Mouse (Mus musculus) myocyte (in vitro differentiated cells): ENCODE data around the gene Cd59a. TPM values are rescaled to one million over a fixed set of nuclear protein-coding genes. Genes with fewer than 3 reads are reported as not detected.
"Not testable (repeated sequence)": the region's sequence is repeated elsewhere in the genome, so short reads cannot be mapped to it uniquely, and the experiment has no call there.

Experiments used
- H3K27me3 ChIP-seq: one replicate; pipeline ENCODE4 v1.6.1; 2011; ENCODE audit not compliant: control insufficient read depth, insufficient read depth, insufficient read length
- H3K36me3 ChIP-seq: one replicate; pipeline ENCODE4 v1.6.1; 2011; ENCODE audit not compliant: control insufficient read depth, insufficient read depth
- H3K4me2 ChIP-seq: one replicate; pipeline ENCODE4 v1.6.1; 2011; ENCODE audit warnings: low read depth, control low read depth
- H3K4me3 ChIP-seq: one replicate; pipeline ENCODE4 v1.5.1; 2011; ENCODE audit warnings: mild to moderate bottlenecking, control low read depth, moderate library complexity
- H3K79me2 ChIP-seq: one replicate; pipeline ENCODE4 v1.6.1; 2011; ENCODE audit not compliant: control insufficient read depth, insufficient read depth
- H3ac ChIP-seq: one replicate; pipeline ENCODE4 v1.6.1; 2011; ENCODE audit not compliant: control insufficient read depth, insufficient read length
- CEBPB ChIP-seq: IDR thresholded peaks from 2 replicates; pipeline ENCODE4 v1.6.1; 2011; ENCODE audit warnings: mild to moderate bottlenecking, moderate library complexity; ENCODE audit not compliant: poor library complexity, insufficient read depth, severe bottlenecking
- E2F4 ChIP-seq: IDR thresholded peaks from one replicate; pipeline ENCODE4 v1.6.1; 2011; ENCODE audit warnings: mild to moderate bottlenecking, control low read depth, moderate library complexity; ENCODE audit not compliant: insufficient read depth
- MAX ChIP-seq: IDR thresholded peaks from one replicate; pipeline ENCODE4 v1.6.1; 2011; ENCODE audit warnings: low read depth, mild to moderate bottlenecking, control low read depth
- MYOD1 ChIP-seq, 3 experiments: IDR thresholded peaks; one replicate each; pipeline ENCODE4 v1.6.1; 2011; ENCODE audit warnings: control low read depth in 2 of 3, low read depth in 2 of 3, mild to moderate bottlenecking in 2 of 3, moderate library complexity in 1 of 3; ENCODE audit not compliant: insufficient read length in 2 of 3, control insufficient read depth in 1 of 3
- MYOG ChIP-seq, 3 experiments: IDR thresholded peaks; one replicate each; pipeline ENCODE4 v1.6.1; 2011; ENCODE audit warnings: control low read depth in 2 of 3, low read depth in 2 of 3, mild to moderate bottlenecking in 2 of 3; ENCODE audit not compliant: insufficient read length in 2 of 3, control insufficient read depth in 1 of 3, insufficient read depth in 1 of 3
- POLR2A ChIP-seq: IDR thresholded peaks from one replicate; pipeline ENCODE4 v1.6.1; 2011; ENCODE audit warnings: low read depth, mild to moderate bottlenecking, control low read depth, moderate library complexity; ENCODE audit not compliant: insufficient read length
- POLR2AphosphoS2 ChIP-seq: IDR thresholded peaks from one replicate; pipeline ENCODE4 v1.6.1; 2011; ENCODE audit warnings: low read depth, control low read depth; ENCODE audit not compliant: insufficient read length
- REST ChIP-seq: IDR thresholded peaks from one replicate; pipeline ENCODE4 v1.6.1; 2011; ENCODE audit warnings: mild to moderate bottlenecking, control low read depth, moderate library complexity; ENCODE audit not compliant: insufficient read depth, insufficient read length
- SRF ChIP-seq: IDR thresholded peaks from one replicate; pipeline ENCODE4 v1.6.1; 2011; ENCODE audit warnings: low read depth; ENCODE audit not compliant: control insufficient read depth, insufficient read length
- TCF12 ChIP-seq: IDR thresholded peaks from one replicate; pipeline ENCODE4 v1.6.1; 2011; ENCODE audit warnings: mild to moderate bottlenecking, control low read depth; ENCODE audit not compliant: poor library complexity, insufficient read depth, severe bottlenecking
- TCF3 ChIP-seq: IDR thresholded peaks from one replicate; pipeline ENCODE4 v1.6.1; 2011; ENCODE audit warnings: low read depth, control low read depth; ENCODE audit not compliant: insufficient read length
- USF1 ChIP-seq: IDR thresholded peaks from one replicate; pipeline ENCODE4 v1.6.1; 2011; ENCODE audit warnings: low read depth, mild to moderate bottlenecking, control low read depth, moderate library complexity
- polyA plus RNA-seq: library from polyadenylated mRNA; unstranded; fragments of >200 nt; fragmentation: generic; extraction: Trizol; gene quantifications from one replicate; pipeline ENCODE4 v1.2.1, GENCODE M21; 2012; ENCODE audit warnings: missing spikeins

The Cd59a gene
- polyA plus RNA-seq, 1 experiment, result 12.5 TPM

DNA sequence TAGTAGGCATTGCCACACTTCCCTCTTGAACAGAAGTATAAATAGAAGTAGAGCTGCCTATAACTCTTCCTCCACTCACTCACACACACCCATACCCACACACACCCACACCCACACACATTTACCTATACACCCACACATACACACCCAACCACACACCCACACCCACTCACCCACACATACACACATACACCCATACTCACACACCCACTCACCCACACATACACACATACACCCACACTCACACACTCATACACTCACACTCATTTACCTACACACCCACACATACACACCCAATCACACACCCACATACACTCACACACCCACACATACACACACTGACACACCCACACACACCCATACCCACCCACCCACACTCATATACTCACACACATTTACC lies 13.1 kb upstream of the Cd59a start:
- no peaks in the 10 kb centered on the region for H3K36me3 ChIP-seq
- no peaks in the 10 kb centered on the region for H3K27me3 ChIP-seq
- no peak overlapping the region for H3K4me3 ChIP-seq
- H3K79me2 ChIP-seq, result no peaks in the 10 kb centered on the region
- H3K4me2 ChIP-seq, result no peak overlapping the region
- H3ac ChIP-seq, result no peak overlapping the region
- TF ChIP-seq MYOD1 (IDR thresholded peaks at IDR 0.05; ENCODE audit: control insufficient read depth in 1 of 3, insufficient read length in 2 of 3, low read depth in 2 of 3) (no peak), POLR2AphosphoS2 (no peak), REST (no peak), MYOG (IDR thresholded peaks at IDR 0.05; ENCODE audit: control insufficient read depth in 1 of 3, insufficient read depth in 1 of 3, insufficient read length in 2 of 3, low read depth in 2 of 3) (no peak), USF1 (no peak), CEBPB (no peak), MAX (no peak), TCF3 (no peak), E2F4 (no peak), TCF12 (no peak)

DNA sequence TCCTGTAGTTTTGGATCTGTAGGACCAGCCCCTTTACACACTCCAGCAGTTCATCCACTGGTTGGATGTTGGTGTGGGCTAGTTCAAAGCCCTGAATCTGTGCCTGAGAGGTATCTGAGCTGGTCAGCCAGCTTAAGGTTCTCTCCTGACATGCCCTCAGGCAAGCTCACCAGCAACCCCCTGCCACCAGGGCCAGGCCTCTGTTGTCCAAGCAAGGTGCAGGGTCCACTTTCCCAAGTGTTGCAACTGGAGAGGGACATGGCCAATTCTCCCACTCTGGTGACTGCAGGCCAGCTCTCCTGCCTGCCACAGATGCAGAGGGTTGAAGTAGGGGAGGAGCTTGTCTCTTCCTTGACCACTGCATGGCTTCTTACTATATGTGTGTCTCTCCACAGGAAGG lies 11.6 kb upstream of the Cd59a start:
- H3K36me3 ChIP-seq, H3K4me2 ChIP-seq, H3K79me2 ChIP-seq, H3K27me3 ChIP-seq, H3ac ChIP-seq, H3K4me3 ChIP-seq: not testable (repeated sequence)

DNA sequence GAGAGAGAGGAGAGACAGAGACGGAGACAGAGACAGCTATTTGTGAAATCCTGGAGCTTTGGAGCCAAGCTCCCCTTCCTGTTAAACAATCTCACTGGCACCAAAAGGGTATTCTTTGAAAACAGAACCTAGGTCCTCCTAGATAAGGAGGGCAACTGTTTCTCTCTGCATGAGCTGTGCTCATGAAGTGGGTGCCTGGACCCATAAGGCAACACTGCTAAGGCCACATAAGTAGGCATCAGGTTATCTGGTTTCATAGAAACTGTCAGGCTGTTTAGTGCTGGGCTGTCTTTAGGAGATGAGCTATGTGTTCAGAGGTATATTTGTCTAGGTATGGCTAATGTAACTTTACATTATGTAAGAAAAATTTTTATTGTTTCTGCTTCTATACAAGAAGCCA lies 8.0 kb upstream of the Cd59a start:
- not testable (repeated sequence) for H3K27me3 ChIP-seq, H3K4me3 ChIP-seq, H3ac ChIP-seq, H3K36me3 ChIP-seq, H3K79me2 ChIP-seq, H3K4me2 ChIP-seq

DNA sequence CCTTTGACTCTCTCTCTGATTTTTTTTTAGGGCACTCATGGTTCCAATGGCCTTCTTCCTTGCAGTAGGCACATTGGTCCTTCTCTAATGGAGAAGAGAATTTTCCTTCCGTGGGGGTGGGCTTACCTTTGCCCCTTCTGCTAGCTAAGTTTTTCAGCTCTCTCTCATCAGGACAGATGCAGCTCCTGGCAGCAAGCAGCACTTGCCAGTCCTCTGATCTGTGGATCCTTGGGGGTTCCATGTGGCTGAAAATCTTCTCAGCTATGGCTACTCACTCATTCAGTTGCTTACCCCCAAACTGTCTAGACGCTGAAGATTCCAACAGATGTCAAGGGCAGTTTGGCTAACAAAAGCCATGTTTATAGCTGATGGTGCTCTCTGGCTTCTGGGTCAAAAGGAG lies 2.3 kb upstream of the Cd59a start:
- Histone ChIP-seq H3ac (no peak overlapping the region), H3K36me3 (no peaks in the 10 kb centered on the region), H3K27me3 (peaks cover 7% of the 10 kb centered on the region), H3K79me2 (no peaks in the 10 kb centered on the region), H3K4me3 (no peak overlapping the region), H3K4me2 (no peak overlapping the region)
- TF ChIP-seq POLR2AphosphoS2 (no peak), CEBPB (no peak), POLR2A (no peak), MAX (no peak), SRF (no peak), REST (no peak), MYOG (IDR thresholded peaks at IDR 0.05; ENCODE audit: control insufficient read depth in 1 of 3, insufficient read depth in 1 of 3, insufficient read length in 2 of 3, low read depth in 2 of 3) (no peak), USF1 (no peak), E2F4 (no peak)

DNA sequence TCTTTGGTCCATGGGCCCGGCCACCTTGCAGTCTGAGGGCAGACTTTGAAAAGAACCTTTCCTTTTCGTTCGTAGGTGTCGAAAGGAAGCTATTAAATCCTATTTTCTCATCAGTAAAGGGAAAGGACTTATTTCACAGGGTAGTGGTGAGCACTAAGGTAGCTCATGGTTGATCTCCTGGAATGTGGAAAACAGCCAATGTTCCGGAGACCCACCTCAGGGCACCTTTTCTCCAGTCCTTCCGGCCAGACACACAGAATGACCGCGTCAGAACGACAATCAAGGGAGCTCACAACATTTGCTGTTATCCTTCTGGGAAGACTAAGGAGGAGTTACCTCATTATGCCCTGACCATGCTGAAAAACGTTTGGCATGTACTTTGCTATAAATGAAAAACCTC lies 655 bp downstream of the Cd59a start:
- Histone ChIP-seq H3K4me2 (peak overlapping the region; percentile 47), H3K36me3 (no peaks in the 10 kb centered on the region), H3K4me3 (peak overlapping the region; percentile 30), H3ac (no peak overlapping the region), H3K79me2 (no peaks in the 10 kb centered on the region), H3K27me3 (peaks cover 7% of the 10 kb centered on the region)
- TF ChIP-seq USF1 (no peak), TCF12 (no peak), REST (no peak), MYOD1 (IDR thresholded peaks at IDR 0.05; ENCODE audit: control insufficient read depth in 1 of 3, insufficient read length in 2 of 3, low read depth in 2 of 3) (no peak), MAX (no peak)

DNA sequence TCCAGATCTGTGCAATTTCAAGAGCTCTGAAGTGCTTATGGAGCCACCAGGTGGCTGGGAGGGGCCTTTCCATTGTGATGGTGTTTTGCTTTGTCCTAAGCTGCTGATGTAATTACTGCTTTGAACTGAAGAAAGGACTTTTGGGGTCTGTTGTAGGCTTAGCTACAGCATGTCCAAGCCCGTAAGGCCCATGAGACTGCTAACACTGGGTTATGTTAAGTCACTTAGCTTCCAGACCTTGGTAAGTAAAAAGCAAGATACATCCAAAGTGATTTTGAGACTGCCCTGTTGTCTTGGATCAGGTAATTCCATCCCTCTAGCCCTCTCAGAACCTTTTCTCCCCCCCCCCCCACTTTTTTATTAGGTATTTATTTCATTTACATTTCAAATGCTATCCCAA lies 1.2 kb downstream of the Cd59a start:
- H3K4me3 ChIP-seq, result peak overlapping the region; percentile 30
- H3K79me2 ChIP-seq, H3K36me3 ChIP-seq, H3ac ChIP-seq, H3K27me3 ChIP-seq: not testable (repeated sequence)
- peak overlapping the region; percentile 30 for H3K4me2 ChIP-seq

DNA sequence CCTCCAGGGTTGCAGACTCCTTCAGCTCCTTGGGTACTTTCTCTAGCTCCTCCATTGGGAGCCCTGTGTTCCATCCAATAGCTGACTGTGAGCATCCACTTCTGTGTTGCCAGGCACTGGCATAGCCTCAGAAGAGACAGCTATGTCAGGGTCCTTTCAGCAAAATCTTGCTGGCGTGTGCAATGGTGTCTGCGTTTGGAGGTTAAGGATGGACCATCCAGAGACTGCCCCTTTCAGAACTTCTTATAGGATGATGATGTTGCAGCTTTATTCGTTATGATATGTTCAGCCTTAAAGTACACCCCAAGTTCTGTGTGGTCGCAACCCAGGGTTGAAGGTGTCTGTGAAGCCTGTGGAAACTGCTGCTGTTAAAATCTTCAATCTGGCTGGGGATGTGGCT lies 1.8 kb downstream of the Cd59a start:
- H3K27me3 ChIP-seq, H3K4me3 ChIP-seq, H3K79me2 ChIP-seq, H3K36me3 ChIP-seq, H3ac ChIP-seq: not testable (repeated sequence)
- H3K4me2 ChIP-seq, result peak overlapping the region; percentile 24
